Mouse (Mus musculus) cerebellum, adult 18-20 months (tissue): ENCODE data around the gene Pafah1b2.

ENCODE experiments used
- DNase-seq, 2 experiments: peaks; one replicate each; pipeline ENCODE4 v3.0.0; 2021

Pafah1b2 gene

DNA sequence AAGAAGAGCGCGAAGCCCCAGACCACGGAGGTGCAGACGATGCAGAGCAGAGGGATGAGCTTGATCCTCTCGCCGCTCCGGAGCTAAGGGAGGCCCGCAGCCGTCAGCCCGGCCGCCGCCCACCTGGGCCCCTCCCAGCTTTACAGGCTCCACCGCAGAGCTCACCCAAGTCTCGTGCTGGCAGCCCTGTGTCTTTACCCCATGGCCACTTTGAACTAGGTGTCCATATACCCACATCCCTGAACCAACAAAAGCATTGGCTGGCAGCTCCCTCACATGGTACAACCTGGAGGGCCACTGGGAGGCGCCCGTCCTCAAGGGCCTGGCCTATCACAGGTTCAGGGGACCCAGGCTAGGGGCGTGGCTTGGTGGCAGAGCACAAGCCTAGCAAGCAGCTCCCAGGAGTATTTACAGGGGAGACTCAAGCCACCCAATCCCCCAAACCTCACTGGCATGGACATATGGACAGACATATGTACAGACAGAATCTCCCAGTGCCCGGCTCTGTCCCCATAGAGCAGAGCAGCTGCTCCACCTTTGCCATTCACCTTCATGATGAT lies 71.1 kb downstream of the Pafah1b2 start:
- DNase-seq, result peak in 1 of 2 experiments; percentile 54

DNA sequence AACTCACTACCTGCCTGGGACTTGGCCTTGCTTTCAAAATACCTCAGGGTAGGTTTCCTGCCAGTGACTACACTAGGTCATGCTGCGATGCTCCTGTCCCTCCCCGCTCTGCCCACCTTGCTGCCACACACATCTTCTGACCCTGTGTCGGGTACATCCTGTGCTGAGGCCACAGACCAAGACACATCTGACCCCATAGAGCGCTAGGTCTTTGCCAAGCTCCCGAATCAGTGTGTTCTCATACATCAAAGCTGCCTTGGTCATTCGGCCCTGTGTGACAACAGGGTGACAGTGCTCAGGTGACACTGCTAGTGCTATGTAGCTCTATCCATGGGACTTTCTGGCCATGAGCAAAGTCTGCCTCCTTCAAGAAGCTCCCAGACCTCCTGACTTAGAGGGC lies 72.7 kb downstream of the Pafah1b2 start:
- no peak for DNase-seq

DNA sequence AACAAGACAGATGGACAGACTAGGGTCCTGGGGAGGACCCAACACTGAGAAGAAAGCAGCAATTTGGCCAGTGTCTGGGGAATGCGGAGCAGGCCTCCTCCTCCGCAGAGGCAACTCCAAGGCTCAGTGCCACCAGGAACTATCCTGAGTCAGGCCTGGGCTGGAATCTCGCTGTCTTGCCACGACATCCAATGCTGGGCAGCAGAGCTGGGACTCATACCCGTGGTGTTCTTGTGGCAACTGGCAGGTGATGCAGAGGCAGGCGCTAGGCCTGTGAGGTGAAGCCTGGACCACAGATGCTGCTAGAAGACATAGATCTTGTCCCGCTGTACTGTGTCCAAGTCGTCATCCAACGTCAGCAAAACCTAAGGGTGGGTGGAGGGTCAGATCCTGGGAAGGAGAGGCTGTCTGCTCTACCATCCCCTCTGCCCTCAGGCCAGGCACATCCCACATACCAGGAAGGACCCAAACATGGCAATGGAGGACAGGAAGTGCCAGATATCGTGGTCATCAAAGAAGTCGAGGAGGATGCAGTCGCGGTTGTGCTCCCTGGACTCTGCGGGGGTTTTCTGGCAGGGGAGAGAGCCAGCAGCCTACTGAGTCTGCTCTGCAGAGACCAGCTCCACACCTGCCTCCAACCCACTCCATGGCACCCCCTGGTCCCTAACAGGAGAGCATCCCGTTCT lies 73.4 kb downstream of the Pafah1b2 start:
- no peak for DNase-seq

DNA sequence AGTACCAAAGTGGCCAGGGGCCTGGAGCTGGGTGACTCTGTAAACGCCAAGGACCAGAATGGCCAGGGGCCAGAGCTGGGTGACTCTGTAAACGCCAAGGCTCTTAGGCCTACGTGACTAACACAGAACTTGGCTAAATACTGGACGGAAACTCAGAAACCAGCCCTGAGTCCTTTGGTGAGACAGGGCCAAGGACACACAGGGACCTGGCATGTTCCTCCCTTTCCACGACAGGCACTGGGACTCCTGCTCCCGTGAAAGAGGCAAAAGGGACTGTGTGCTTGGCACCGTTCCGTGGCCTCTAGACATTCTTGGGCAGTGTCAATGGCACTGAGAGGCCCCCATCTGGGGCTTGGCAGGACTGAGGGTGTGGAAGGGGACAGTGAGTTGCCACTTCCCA lies 74.4 kb downstream of the Pafah1b2 start:
- DNase-seq, result no peak

DNA sequence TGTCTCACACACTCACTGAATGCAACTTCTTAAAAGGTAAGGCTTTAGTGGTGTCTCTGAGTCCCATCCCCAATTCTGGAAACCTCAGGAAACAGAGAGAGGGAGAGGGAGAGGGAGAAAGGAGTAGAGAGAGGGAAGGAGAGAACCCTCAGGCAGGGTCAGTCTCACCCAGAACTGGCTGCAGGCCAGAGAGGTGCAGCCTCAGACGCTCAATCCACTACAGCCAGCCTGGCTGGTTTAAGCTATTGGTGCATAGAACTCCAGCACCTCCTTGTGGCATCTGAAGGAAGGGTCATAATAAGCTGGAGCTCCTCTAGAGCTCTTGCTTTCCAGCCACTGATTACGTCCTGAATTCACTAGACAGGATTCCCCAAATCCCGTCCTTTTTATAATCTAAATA lies 75.6 kb downstream of the Pafah1b2 start:
- DNase-seq, result peak; percentile 66 to 67

DNA sequence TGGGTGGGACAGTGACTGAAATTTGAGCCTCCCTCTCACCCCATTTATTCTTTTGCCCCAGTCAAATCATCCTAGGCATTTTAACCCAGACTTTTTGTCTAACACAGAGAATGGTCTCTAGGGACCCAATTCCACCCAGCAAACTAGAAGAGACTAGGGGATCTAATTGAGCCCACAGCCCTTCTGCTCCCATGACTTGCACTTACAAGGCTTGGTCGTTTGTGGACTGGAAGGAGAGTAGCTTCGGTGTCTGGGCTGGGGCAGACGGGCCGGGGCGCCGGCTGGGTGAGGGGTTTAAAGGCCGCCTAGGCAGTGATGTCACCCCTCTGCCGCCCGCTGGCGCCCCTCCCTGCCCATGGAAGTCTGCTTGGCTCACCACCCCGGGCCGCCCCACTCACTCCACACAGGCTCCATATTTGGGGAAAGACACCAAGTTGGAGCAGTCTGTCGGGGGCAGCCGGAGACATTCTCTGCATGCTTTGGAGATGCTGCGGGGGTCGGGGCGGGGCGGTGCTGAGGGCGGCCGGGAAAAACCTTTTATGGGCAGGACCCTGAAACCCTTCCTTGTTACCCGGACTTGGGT lies 76.8 kb downstream of the Pafah1b2 start, which contains the start of gene Tagln:
Tagln (minus strand) TSS at position 431 of the 583 bp plus-strand sequence.
- DNase-seq, result no peak

DNA sequence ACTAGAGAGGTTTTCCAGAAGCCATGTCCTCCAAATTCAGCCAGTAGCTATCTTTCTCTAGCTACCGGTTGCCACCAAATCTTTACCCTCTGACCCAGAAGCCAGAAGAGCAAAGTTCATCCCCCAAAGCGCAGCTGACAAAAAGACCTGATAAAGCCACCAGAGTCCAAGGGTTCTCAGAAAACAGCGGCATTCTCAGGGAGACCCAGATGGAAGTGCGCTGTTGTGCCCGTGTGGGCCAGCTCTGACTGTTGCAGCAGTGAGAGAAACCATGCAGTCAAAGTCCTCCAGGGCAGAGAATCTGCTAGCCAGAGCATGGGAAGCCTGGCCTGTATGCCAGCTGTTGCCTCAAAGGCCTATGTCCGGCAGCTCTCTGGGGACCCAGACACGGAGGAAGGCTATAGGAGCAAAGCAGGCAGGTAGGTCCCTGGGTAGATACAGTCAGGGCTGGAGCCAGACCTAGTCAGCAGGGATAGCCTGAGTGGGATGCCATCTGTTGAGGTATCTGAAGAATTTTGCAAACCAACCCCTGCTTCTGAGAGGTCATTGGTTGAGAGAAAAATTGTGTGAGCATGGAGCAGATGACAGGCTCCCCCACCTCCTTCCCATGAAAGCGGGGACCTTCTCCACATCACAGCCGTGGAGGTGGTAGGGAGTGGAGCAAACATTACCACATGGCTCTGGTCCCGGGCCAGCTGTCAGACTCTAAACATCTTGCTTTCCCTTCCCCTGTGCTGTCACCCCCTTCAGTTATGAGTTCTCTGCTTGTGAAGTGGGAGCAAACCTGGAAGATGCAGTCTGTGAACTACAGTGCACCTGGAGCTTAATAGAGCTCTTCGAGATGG lies 79.7 kb downstream of the Pafah1b2 start:
- DNase-seq, result peak in 1 of 2 experiments; percentile 24

DNA sequence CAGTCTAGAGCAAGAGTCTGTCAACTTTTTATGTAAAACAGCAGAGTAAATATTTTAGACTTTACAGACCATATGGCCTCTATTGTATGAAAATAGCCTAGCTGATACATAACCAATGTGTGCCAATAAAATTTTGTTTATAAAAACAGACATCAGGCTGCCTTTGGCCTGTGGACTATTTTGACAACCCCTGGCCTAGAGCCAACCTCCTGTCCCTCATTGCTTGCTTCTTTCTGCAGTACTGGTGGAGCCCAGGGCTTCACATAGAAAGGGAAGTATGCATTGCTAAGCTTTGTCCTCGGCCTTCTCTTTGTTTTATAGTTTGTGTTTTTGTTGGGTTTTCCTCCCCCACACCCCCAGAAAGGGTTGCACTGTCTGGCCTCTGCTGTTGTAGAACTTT lies 80.5 kb downstream of the Pafah1b2 start:
- DNase-seq, result peak in 1 of 2 experiments; percentile 19

DNA sequence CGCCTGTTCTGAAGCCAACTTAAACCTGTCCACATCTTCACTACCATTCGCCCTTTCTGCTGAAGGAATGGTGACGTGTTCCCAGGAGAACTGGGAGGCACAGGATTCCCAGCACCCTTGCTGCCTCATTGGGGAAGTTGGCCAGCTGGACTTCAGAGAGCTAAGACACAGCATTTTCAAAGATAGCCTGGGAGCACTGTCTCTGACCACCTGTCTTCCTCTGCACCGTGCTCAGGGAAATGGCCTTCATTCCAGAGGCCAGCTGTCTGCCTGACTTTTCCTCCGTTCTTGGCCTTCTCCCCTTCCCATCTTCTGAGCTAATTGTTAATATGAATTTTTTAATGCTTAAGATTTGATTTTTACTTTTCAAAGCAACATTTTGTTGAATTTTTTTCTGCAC lies 83.2 kb downstream of the Pafah1b2 start:
- DNase-seq, result no peak

DNA sequence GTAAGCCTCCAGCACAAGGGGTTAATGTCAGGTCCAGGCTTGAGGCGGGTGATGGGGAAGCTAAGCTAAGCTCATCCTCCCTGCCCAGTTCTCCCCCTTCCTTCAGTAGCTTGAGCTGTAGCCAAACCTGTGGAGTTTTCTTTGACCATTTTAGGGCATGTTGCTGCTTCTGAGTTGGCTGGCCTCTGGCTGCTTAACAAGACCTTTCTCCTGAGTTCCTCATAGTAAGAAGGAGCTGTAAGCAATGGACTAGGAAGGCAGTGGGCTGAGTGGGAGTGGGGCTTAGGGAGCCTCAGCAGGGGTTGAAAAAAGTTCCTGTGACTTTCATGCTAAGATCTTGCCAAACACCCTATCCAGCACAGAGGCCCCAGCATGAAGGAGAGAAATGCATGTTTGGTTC lies 92.6 kb downstream of the Pafah1b2 start:
- DNase-seq, result no peak

DNA sequence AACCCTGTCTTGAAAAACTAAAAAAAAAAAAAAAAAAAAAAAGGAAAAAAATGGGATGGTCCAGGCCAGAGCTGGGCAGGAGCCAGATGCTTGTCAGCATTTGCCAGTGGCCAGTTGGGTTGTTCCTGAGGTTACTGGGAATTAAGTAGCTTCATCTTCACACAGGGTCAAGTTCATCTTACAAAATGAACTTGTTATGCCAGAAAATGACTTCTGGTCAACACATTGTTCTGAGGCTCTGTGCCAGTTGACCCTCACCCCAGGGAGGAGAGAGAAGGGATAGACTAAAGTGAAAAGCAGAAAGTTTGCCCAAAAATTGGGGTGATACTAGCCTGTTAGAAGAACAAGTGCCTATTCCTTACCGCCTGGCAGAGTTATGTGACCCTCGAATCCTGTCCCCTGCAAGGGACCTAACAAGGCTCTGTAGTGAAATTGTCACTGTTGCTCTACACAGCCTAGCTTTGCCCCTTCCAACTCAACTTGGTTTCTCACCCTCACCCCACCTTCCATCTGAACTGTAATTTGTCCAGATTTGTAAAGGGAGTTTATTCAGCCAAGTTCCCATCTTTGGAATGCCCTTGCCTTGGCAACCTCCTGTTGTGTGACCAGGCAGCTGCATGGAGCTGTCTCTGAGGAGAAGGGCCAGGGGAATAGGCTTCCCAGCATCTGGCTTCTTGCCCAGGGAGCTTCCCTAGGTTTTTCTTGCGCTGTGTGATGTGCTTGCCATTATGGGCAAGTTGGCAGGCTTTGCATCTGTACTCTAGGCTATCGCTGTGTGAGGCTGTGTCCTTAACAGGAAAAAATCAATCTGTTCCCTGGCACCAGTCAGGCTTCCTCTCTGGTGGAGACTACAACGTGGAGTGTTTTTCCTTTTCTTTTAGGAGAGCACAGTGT lies 95.2 kb downstream of the Pafah1b2 start:
- no peak for DNase-seq

DNA sequence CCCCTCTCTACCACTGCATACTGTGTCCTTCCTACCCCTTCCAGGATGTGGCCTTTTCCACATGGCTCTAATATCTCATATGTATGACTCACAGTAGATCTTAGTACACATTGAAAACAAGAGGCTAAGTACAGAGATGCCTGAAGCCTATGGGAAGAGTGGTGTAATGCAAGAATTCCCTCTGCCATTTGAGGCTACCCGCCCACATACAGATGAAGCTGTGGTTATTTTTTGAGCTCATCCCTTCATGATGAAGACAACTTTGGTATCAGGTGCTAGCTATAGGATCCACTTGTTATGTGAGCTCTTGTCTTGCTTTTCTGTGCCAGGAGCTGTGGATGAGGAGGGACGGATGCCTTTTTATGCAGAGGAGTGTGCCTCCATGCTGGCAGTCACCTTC lies 96.8 kb downstream of the Pafah1b2 start:
- no peak for DNase-seq
